Mouse (Mus musculus): ENCODE data around the gene Slc25a39.
"Not testable (repeated sequence)": the region's sequence is repeated elsewhere in the genome, so short reads cannot be mapped to it uniquely, and the experiment has no call there.

The Slc25a39 gene

DNA sequence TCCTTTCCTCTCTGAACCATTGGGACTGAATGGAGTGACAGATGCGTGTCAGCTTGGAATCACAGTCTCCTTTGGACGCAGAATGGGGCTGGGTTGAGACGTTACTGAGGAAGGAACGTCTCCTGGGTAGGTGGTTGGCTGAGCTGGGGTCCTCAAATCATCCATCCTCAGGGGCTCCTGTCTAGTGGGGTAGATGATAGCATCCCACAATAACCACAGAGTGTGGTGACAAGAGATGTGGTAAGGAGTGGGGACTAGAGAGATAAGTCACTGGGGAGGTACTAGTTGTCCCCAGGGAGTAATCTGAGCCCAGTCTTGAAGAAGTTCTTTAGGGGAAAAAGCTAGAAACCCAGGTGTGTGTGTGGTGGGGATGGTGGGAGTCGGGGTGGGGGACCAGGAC, 39.4 kb downstream of the Slc25a39 start:
- DNase-seq: no peak

GRCm38 (mm10) chr11:102367504-102368280, 40.1 kb downstream of the Slc25a39 start:
- no peak for DNase-seq

GRCm38 (mm10) chr11:102366103-102366502, 41.6 kb downstream of the Slc25a39 start, which contains the start of gene Slc4a1:
Gene Slc4a1 (minus strand): TSS chr11:102366203.
- DNase-seq: not testable (repeated sequence)

DNA sequence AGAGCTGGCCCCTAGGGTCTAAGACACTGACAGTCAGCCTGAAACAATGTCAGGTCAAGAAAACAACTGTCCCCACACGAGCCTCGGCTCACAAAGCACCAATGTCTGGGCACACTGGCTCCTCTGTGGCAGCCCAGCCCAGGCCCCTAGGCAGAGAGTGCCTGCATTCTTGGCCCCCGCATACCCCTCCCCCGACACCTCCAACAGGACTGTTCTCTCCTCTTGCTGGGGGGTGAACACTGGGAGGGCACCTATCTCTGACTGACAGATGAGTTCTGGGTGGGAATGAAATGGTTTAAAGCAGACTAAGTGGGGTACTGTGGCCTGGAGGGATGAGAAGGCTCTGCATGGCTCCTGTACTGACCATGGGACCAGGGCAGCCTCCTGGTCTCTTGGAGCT, 42.0 kb downstream of the Slc25a39 start:
- DNase-seq: no peak

DNA sequence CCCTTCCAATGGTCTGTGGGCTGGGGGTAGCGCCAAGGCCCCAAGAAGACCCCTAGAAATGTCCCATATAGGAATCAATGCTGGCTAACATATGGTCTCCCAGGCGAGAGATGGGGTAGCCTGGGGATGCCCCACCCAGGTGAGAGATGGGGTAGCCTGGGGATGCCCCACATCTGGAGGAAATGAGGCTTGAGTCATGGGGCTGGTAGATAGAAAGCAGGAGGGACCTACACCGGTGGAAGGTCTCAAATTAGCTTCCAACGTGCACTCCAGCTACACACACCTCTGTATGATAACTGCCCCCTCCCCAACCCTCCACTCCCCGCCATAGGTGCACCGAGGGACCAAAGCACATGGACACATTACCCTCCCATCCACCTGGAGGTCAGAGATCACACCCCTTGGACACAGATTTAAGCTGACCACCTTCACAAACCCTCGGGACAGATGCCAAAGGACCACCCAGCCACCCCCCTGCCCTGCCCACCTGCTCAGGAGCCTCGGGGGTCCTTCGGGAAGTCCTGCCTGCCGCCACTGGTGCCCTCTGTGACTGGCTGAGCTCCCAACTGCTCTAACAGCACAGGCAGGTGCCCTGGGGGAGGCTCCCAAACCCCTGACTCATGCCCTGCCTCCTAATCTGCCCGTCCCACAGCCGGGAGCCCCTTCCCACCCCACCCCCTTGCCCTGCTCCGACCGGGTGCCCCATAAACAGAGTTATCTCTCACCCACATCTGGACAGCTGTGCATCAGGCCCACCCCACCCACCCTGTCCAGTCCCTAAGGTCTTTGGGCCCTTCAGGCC, 43.0 kb downstream of the Slc25a39 start:
- no peak for DNase-seq

DNA sequence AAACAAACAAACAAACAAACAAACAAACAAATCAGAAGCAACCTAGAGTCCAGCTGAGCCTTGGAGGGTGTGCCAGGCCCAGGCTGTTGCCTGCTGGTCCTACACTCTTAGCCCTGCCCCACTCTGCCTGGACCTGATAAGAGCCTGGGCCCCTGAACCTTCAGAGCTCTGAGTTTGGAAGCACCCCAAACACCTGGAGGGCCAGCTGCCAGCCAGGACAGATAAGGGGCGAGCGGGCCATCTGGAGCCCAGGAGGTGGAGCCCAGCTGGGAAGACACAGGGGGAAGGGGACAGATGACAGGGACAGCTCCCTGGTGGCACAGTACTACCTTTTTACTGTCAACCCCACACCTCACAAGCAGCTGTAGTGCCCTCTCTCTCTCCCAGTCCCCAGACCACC, 44.1 kb downstream of the Slc25a39 start:
- no peak for DNase-seq

DNA sequence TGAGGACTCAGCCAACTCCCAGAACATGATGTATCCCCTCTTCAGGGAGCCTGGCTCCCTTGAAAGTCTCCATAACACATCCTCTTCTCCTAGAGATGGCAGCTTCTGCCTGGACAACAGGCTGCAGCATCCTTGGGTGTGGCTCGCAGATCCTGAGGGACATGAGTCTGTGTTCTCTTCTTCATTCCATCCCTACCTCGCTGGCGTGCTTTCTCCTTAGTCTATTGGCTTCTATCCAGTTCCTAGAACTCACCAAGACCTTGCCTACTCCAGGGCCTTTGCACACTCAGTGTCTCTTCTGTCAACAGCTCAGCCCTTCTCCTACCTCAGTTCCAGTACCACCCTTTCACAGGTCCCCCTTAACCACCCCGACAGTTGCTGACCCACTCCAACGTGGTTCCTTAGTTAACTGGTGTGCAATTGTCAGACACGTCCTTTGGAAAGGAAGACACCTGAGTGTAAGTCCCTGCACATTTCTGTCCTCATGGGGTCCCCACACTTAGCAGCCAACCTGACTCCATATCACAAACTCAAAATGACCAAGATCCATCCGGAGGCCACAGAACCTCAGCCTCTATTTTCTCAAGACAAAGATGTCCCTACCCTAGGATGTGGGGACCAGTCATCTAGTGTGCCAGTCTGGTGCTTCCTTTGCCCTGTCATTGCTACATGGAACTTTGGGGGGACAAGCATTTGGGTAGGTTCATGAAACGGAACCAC, 45.8 kb downstream of the Slc25a39 start:
- DNase-seq: no peak

DNA sequence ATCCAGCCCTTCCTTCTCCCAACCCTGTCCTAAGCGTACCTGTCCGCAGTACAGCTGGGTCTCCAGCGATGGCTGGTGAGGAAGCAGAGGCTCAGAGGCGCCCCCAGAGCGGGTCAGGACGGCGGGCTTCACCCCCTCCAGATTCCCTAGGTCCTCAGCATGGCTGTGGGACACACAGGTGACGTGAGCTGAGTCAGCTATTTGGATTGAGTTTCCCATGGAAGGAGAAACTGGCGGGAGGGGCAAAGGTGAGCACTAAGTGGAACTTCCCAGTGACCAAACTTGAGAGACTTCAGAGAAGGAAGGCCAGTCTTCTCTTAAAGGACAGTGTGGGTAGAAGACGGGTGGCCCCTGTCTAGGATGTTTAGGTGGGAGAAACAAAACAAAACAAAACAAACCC, 49.4 kb downstream of the Slc25a39 start:
- no peak for DNase-seq

DNA sequence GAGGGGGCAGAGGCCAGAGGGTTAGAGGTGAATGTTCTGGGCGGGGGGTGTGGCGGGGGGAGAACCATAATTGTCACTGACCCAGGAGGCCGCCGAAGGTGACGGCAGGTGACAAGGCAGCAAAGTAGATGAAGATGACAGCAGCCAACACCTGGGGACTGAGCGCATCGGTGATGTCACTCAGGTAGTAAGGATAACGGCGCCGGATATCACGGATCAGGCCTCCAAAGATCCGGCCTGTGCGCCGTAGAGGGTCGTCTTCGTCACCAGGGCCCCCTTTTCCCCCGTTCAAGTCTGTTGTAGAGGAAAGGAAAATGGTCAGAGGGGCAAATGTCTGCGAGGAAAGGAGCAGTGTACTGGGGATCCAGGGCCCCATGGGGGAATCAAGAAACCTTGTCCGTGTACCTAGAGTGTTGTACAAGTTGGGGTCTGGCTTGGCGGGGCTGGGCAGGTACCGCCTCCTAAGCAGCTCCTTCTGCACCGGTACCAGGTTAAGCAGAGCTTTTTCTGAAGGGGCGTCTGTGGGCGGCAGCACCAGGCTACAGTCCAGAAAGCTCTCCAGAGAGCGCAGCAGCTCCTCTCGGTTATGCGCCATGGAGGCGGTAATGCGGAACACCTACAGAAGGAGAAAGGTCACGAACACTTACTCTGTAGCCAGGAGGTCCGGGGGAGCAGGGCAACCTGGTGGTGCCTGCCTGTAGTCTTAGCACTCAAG, 51.0 kb downstream of the Slc25a39 start:
- DNase-seq: no peak

GRCm38 (mm10) chr11:102356190-102356589, 51.6 kb downstream of the Slc25a39 start:
- DNase-seq: no peak

DNA sequence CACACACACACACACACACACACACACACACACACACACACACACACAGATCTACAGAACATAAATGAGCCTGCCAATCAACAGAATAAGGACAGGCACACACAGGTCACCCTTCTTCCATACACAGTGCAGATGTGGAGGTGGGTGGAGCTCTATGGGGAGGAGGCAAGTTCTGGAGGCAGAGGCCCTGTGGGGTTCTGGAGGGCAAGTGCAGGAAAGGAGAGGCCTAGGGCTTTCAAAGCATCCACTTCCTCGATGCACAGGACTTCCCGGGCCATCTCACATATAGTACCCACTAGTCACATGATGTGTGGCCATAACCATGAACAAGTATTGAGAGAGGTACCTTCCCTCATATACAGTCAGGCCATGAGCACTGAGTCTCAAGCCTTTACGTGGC, 52.2 kb downstream of the Slc25a39 start:
- no peak for DNase-seq

GRCm38 (mm10) chr11:102353021-102353431, 54.7 kb downstream of the Slc25a39 start:
- no peak for DNase-seq
